Mouse (Mus musculus): Measurements from ENCODE around the gene Pigb. TPM values are rescaled to one million over a fixed set of nuclear protein-coding genes. Genes with fewer than 3 reads are reported as not detected.

Pigb gene
- 15.8 and 19.8 TPM in 2 replicates for polyA plus RNA-seq (2014; fragmentation: Nextera tagmentation; extraction: Ambion mirVana)

DNA sequence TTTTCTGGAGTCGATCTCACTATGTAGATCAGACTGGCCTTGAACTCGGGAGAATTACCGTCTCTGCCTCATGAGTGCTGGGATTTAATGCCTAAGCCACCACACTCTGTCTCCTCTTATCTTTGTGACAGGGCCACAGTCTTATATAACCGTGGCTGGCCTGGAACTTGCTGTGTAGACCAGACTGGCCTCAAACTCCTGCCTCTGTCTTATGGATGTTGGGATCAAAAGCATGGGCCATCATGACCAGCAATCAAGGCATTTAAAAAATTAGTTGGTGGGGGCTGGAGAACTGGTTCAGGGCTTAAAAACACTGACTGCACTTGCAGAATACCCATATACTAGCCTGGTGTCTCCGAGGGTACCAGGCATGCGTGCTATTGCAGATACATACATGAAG lies at the start of gene Pigb:
Gene Pigb, minus strand, starts transcription at position 299 of the 400 bp plus-strand sequence.
- ATAC-seq (replicated peaks; ENCODE audit: low FRiP score) (peak; percentile 1; the same call in 1 of the 2 replicates), DNase-seq (ENCODE audit: low spot score) (no peak)
- peaks cover 12% of the 10 kb centered on the region; the same call in 1 of the 2 replicates for H3K4me1 ChIP-seq (replicated peaks; ENCODE audit: control insufficient read depth, insufficient read depth, low read length)
- no peaks in the 10 kb centered on the region for H3K9me3 ChIP-seq (ENCODE audit: control insufficient read depth, low read length)
- H3K9ac ChIP-seq (ENCODE audit: low read length) = peak within 1 kb of the TSS; percentile 84
- WGBS = 31% methylated on average over 6 of the region's 6 CpGs
- peak within 1 kb of the TSS; percentile 81 for H3K4me3 ChIP-seq (ENCODE audit: low read depth, low read length)
- H3K36me3 ChIP-seq (ENCODE audit: control insufficient read depth, insufficient read depth, low read length) = no peaks in the 10 kb centered on the region
- no peaks in the 10 kb centered on the region for H3K27me3 ChIP-seq (ENCODE audit: control insufficient read depth, insufficient read depth, low read length)
- H3K4me2 ChIP-seq (ENCODE audit: low read depth, low read length, severe bottlenecking) = peak within 1 kb of the TSS; percentile 67
- peak within 1 kb of the TSS; percentile 62 for H3K27ac ChIP-seq (ENCODE audit: low read depth, low read length)

DNA sequence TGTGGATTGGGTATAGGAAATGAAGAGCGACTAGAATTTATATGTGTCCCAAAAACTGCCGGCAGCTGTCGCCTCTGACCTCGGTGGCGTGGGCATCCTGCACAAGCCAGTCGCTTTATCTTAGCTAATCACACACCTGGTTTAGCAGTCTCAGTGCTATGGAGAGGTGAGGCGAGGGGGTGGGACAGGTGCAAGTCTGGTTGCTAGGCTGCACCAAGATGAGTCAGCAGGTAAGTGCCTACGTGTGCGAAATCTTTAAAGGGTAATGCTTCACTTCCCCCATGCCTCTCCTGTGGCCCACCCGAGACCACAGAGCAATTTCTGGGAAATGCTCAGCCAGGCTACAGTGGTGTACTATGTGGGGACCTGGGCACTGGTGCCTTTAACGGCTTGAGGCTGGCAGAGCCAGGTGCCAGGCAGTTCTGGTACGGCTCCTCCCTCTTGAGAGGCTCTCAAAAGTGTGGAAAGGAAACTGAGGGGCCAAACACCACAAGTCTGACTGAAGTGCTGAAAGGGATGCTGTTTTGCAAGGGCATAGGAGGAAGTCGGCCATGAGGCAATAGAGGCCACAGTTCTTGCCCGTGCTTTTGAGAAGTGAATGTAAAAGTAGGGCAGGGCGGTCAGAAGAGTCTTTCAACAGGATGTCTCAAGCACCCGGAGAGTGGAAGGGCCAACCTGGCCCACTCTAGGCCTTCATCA lies 49.2 kb upstream of the Pigb start:
- no peak overlapping the region for H3K4me3 ChIP-seq (ENCODE audit: low read depth, low read length)
- WGBS = 83% methylated on average over 16 of the region's 16 CpGs

DNA sequence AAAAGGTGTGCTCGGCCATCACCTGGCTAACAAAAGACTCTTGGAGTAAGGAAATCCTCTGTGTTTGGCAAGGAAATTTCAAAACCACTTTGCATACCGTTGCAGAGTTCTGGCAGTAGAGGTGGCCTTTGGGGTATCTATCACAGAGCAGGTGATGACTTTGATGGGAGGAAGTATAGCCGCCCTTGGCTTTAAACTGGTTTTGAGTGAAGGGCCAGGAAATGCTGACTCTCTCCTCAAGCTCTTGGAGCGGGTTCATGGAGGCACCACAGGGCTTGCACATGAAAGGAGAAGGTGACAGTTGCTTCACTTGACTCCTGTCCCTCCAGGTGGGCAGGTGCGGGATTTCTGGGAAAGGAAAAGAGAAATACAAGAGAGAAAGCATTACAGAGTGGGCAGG lies 47.4 kb upstream of the Pigb start:
- no peak for ATAC-seq (replicated peaks; ENCODE audit: low FRiP score)
- Histone ChIP-seq H3K27ac (ENCODE audit: low read depth, low read length) (no peak overlapping the region), H3K27me3 (ENCODE audit: control insufficient read depth, insufficient read depth, low read length) (no peaks in the 10 kb centered on the region), H3K9ac (ENCODE audit: low read length) (no peak overlapping the region), H3K4me2 (ENCODE audit: low read depth, low read length, severe bottlenecking) (no peak overlapping the region), H3K9me3 (ENCODE audit: control insufficient read depth, low read length) (no peaks in the 10 kb centered on the region), H3K4me1 (replicated peaks; ENCODE audit: control insufficient read depth, insufficient read depth, low read length) (no peaks in the 10 kb centered on the region), H3K4me3 (ENCODE audit: low read depth, low read length) (no peak overlapping the region), H3K36me3 (ENCODE audit: control insufficient read depth, insufficient read depth, low read length) (no peaks in the 10 kb centered on the region)
- 79% methylated on average over 5 of the region's 5 CpGs for WGBS
- DNase-seq (ENCODE audit: low spot score) = no peak

More for the DNA sequence above, 49.2 kb upstream of the Pigb start:
- Histone ChIP-seq H3K36me3 (ENCODE audit: control insufficient read depth, insufficient read depth, low read length) (no peaks in the 10 kb centered on the region), H3K4me1 (replicated peaks; ENCODE audit: control insufficient read depth, insufficient read depth, low read length) (no peaks in the 10 kb centered on the region), H3K9ac (ENCODE audit: low read length) (no peak overlapping the region), H3K27me3 (ENCODE audit: control insufficient read depth, insufficient read depth, low read length) (no peaks in the 10 kb centered on the region), H3K27ac (ENCODE audit: low read depth, low read length) (no peak overlapping the region), H3K4me2 (ENCODE audit: low read depth, low read length, severe bottlenecking) (no peak overlapping the region), H3K9me3 (ENCODE audit: control insufficient read depth, low read length) (no peaks in the 10 kb centered on the region)
- DNase-seq (ENCODE audit: low spot score) (no peak), ATAC-seq (replicated peaks; ENCODE audit: low FRiP score) (no peak)

DNA sequence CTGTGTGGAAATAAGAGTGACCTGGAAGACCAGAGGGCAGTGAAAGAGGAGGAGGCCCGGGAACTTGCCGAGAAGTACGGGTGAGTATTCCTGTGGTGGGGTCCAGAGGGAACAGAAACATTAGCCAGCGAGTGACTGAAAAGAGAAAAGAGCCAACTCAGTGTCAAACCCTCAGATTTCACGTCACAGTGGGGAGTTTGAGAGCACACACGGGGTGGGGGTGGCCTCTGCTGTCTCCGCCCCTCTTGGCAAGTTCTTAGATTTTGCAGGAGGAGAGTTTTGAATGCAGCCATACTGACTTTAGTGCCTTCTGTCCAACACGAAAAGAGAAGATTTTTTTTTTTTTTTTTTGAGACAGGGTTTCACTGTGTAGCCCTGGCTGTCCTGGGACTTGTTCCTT lies 46.9 kb upstream of the Pigb start:
- no peak for DNase-seq (ENCODE audit: low spot score)

DNA sequence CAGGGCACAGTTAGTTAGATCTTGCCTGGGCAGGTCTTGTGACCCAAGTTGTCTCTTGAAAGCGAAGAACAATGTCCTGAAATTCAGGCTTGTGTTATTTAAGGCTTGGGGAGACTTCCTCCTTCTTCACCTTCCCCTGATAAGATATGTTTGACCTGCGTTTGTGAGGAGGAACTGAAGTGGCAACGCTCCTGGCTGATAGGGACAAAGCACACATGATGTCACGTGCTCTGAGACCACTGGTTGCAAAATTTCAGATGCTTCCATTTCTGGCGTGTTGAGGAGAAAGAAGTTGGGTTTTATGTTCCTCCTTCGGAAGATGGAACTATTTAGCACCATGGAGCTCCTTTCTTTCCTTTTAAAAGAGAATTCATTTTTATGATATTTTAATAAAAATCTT lies 45.7 kb upstream of the Pigb start:
- Histone ChIP-seq H3K9me3 (ENCODE audit: control insufficient read depth, low read length) (no peaks in the 10 kb centered on the region), H3K4me3 (ENCODE audit: low read depth, low read length) (no peak overlapping the region), H3K4me2 (ENCODE audit: low read depth, low read length, severe bottlenecking) (no peak overlapping the region), H3K9ac (ENCODE audit: low read length) (no peak overlapping the region), H3K27ac (ENCODE audit: low read depth, low read length) (no peak overlapping the region), H3K36me3 (ENCODE audit: control insufficient read depth, insufficient read depth, low read length) (no peaks in the 10 kb centered on the region), H3K27me3 (ENCODE audit: control insufficient read depth, insufficient read depth, low read length) (no peaks in the 10 kb centered on the region), H3K4me1 (replicated peaks; ENCODE audit: control insufficient read depth, insufficient read depth, low read length) (no peaks in the 10 kb centered on the region)
- WGBS = 81% methylated on average over 6 of the region's 6 CpGs
- ATAC-seq (replicated peaks; ENCODE audit: low FRiP score) (no peak), DNase-seq (ENCODE audit: low spot score) (no peak)

More for the DNA sequence above, 46.9 kb upstream of the Pigb start:
- Histone ChIP-seq H3K4me2 (ENCODE audit: low read depth, low read length, severe bottlenecking) (no peak overlapping the region; the same call in 1 of the 2 replicates), H3K36me3 (ENCODE audit: control insufficient read depth, insufficient read depth, low read length) (no peaks in the 10 kb centered on the region), H3K4me3 (ENCODE audit: low read depth, low read length) (no peak overlapping the region), H3K4me1 (replicated peaks; ENCODE audit: control insufficient read depth, insufficient read depth, low read length) (no peaks in the 10 kb centered on the region), H3K27me3 (ENCODE audit: control insufficient read depth, insufficient read depth, low read length) (no peaks in the 10 kb centered on the region), H3K9ac (ENCODE audit: low read length) (no peak overlapping the region), H3K27ac (ENCODE audit: low read depth, low read length) (no peak overlapping the region), H3K9me3 (ENCODE audit: control insufficient read depth, low read length) (no peaks in the 10 kb centered on the region)
- no peak for ATAC-seq (replicated peaks; ENCODE audit: low FRiP score)
- WGBS = 68% methylated on average over 8 of the region's 8 CpGs

DNA sequence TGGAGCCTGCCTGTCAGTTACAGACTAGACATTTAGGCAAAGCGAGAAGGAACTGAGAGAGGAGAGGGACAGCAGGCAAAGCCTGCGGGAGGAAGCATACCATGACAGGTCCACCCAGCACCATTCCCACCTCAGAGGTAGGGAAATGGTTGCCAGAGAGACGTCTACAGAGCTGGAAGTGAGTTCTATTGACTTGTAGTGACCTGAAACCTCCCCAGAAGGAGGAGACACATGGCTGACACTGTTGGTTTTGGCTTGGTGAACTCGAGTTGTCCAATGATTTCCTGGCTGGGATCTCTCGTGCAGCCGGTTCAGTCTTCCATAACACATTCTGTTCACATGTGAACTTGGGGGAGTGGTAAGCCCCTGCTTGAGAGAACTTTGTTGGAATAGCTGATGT lies 43.8 kb upstream of the Pigb start:
- no peak overlapping the region for H3K4me3 ChIP-seq (ENCODE audit: low read depth, low read length)
- no peak overlapping the region for H3K9ac ChIP-seq (ENCODE audit: low read length)
- H3K27me3 ChIP-seq (ENCODE audit: control insufficient read depth, insufficient read depth, low read length) = no peaks in the 10 kb centered on the region
- DNase-seq (ENCODE audit: low spot score) = no peak
- H3K27ac ChIP-seq (ENCODE audit: low read depth, low read length) = no peak overlapping the region
- 74% methylated on average over 6 of the region's 6 CpGs for WGBS
- no peaks in the 10 kb centered on the region for H3K9me3 ChIP-seq (ENCODE audit: control insufficient read depth, low read length)
- H3K4me1 ChIP-seq (replicated peaks; ENCODE audit: control insufficient read depth, insufficient read depth, low read length) = no peaks in the 10 kb centered on the region
- ATAC-seq (replicated peaks; ENCODE audit: low FRiP score) = no peak
- no peaks in the 10 kb centered on the region for H3K36me3 ChIP-seq (ENCODE audit: control insufficient read depth, insufficient read depth, low read length)
- H3K4me2 ChIP-seq (ENCODE audit: low read depth, low read length, severe bottlenecking) = no peak overlapping the region

DNA sequence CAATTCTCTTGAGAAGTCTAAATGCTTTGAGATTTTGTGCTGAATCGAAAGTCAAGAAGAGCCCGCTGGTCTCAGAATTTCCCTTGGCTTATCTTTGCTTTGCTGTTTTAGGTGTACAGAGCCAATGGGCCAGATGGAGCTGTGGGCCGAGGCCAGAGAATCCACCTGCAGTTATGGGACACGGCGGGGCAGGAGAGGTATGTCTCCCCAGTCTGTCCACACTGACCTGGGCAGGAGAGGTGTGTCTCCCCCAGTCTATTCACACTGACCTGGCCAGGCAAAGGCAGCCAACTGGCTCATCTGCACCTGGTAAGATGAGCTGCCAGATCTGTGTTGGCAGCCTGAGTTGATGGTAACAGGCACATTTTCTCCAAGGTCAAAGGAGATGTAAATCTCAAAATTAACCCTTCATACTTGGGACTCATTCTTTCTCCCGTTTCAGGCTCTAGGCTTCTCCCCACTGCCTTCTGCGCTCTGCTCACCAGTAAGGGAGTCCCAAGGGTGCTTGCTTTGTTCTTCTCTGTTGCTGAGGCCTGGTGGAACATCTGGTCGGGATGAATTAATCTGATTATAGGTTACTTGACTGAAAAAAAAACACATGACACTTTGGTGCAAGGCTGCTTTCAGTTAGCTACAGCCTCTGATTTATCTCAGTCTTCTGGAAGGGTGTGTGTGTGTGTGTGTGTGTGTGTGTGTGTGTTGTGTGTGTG lies 42.3 kb upstream of the Pigb start:
- 84% methylated on average over 8 of the region's 8 CpGs for WGBS
- Histone ChIP-seq H3K36me3 (ENCODE audit: control insufficient read depth, insufficient read depth, low read length) (no peaks in the 10 kb centered on the region), H3K4me1 (replicated peaks; ENCODE audit: control insufficient read depth, insufficient read depth, low read length) (no peaks in the 10 kb centered on the region), H3K4me3 (ENCODE audit: low read depth, low read length) (no peak overlapping the region), H3K9me3 (ENCODE audit: control insufficient read depth, low read length) (no peaks in the 10 kb centered on the region), H3K27me3 (ENCODE audit: control insufficient read depth, insufficient read depth, low read length) (no peaks in the 10 kb centered on the region), H3K27ac (ENCODE audit: low read depth, low read length) (no peak overlapping the region), H3K9ac (ENCODE audit: low read length) (no peak overlapping the region), H3K4me2 (ENCODE audit: low read depth, low read length, severe bottlenecking) (no peak overlapping the region)
- DNase-seq (ENCODE audit: low spot score) (no peak), ATAC-seq (replicated peaks; ENCODE audit: low FRiP score) (no peak)

DNA sequence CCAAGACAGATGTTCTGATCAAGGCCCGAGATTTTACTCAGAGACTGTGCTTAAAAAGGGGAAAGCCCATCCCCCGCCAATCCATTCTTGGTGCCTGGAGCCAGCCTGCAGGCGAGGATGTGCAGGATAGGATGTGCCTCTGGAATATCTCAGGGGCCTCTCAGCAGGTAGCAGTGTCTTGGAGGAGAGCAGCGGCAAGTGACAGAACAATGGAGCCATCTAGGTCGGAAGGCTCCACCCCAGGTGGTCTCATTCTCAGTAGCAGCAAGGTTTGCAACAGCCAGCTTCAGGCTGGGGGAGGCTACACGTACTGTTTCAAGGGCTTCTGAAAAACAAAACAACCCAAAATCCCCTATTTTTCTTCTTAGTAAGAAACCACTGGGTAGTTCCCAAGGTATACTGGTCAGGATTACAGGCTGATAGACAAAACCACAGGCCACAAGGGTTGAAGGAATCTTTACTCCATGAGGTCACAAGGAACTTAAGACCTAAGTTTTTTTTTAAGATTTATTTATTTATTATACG lies 39.7 kb upstream of the Pigb start:
- Histone ChIP-seq H3K36me3 (ENCODE audit: control insufficient read depth, insufficient read depth, low read length) (no peaks in the 10 kb centered on the region), H3K4me2 (ENCODE audit: low read depth, low read length, severe bottlenecking) (no peak overlapping the region), H3K27ac (ENCODE audit: low read depth, low read length) (no peak overlapping the region), H3K9ac (ENCODE audit: low read length) (no peak overlapping the region), H3K27me3 (ENCODE audit: control insufficient read depth, insufficient read depth, low read length) (no peaks in the 10 kb centered on the region), H3K4me3 (ENCODE audit: low read depth, low read length) (no peak overlapping the region), H3K4me1 (replicated peaks; ENCODE audit: control insufficient read depth, insufficient read depth, low read length) (no peaks in the 10 kb centered on the region), H3K9me3 (ENCODE audit: control insufficient read depth, low read length) (no peaks in the 10 kb centered on the region)
- DNase-seq (ENCODE audit: low spot score) = no peak
- 36% methylated on average over 7 of the region's 7 CpGs for WGBS
- no peak for ATAC-seq (replicated peaks; ENCODE audit: low FRiP score)

Measured in forebrain, embryonic 11.5 days (tissue).